Mouse (Mus musculus): ENCODE data around the gene Nek7. TPM values are rescaled to one million over a fixed set of nuclear protein-coding genes. Genes with fewer than 3 reads are reported as not detected.

The Nek7 gene
- polyA plus RNA-seq, 1 experiment = 2.6 TPM

DNA sequence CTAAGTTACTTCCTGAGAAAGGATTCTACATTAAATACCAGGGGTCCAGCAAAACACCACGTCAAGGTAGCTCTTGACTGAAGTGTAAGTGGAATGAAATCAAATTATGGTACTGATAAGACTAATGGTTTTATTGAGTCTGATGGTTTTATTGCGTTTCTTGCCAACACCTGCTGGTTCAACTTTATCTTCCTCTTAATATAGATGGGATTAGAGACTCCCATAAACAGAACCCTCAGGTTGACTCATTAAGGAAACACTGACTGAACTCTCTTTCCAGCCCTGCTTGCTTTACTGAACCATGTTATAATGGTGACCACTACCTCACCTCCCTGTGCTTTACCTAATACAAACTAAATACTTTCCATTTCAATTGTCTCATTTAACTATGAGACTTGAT is 44.3 kb downstream of the Nek7 start:
- peaks cover 2% of the 10 kb centered on the region; the same call in 1 of the 2 replicates for H3K4me1 ChIP-seq (ENCODE audit: control insufficient read depth, insufficient read depth, insufficient read length, low read length)
- WGBS = 17% methylated on average over 2 of the region's 2 CpGs
- no peaks in the 10 kb centered on the region for H3K36me3 ChIP-seq (ENCODE audit: control insufficient read depth, insufficient read depth, low read length)
- H3K4me3 ChIP-seq (ENCODE audit: low read depth, low read length) = no peak overlapping the region
- no peak for TF ChIP-seq CTCF (IDR thresholded peaks at IDR 0.05; ENCODE audit: extremely low read depth, insufficient read length, insufficient replicate concordance, low read depth, low read length)
- TF ChIP-seq POLR2A (IDR thresholded peaks at IDR 0.05; ENCODE audit: low read depth, low read length) = no peak
- no peak overlapping the region for H3K27ac ChIP-seq (ENCODE audit: insufficient read depth, low read depth, low read length)
- peaks cover 21% of the 10 kb centered on the region for H3K27me3 ChIP-seq (ENCODE audit: control insufficient read depth, insufficient read depth, low read length)

DNA sequence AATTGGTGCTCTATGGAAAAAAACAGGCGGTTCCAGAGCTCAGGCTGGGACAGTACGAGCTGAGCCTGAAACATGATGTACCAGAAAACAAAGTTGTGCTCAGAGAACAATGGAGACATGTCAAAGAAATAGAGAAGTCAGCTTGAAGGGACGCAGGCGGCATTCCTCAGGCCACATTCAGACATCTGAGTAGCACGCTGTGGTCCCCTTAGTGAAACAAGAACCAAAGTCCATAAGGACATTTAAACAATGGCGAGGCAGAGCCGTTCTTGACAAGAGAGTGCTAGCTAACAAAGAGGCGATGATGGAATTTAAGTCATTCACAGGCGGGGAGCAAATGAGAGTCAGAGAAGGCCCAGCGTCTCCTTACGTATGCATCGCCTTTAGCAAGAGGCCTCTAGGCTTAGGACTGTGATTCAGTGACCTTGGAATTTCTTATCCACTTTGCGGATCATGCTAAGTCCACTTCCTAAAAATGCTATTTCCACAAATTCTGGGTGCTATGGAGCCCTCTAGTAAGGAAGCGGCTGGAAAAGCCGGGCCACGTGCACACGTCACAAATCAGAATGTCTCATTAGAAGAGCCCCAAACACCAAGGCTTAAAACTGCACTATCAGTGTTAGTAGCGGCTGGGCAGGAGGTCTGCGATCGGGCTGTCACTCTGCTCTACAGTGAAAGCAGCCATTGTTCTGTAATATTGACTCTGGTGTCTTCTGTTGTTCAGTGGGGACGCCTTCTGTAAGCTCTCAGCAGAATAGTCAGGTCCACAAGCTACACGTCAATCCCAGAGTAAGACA is 48.2 kb downstream of the Nek7 start:
- H3K4me3 ChIP-seq (ENCODE audit: low read depth, low read length) = no peak overlapping the region
- WGBS = 68% methylated on average over 22 of the region's 22 CpGs
- TF ChIP-seq POLR2A (IDR thresholded peaks at IDR 0.05; ENCODE audit: low read depth, low read length) (no peak), CTCF (IDR thresholded peaks at IDR 0.05; ENCODE audit: extremely low read depth, insufficient read length, insufficient replicate concordance, low read depth, low read length) (no peak)
- no peaks in the 10 kb centered on the region for H3K36me3 ChIP-seq (ENCODE audit: control insufficient read depth, insufficient read depth, low read length)
- H3K27me3 ChIP-seq (ENCODE audit: control insufficient read depth, insufficient read depth, low read length) = peaks cover 18% of the 10 kb centered on the region
- no peak overlapping the region for H3K27ac ChIP-seq (ENCODE audit: insufficient read depth, low read depth, low read length)
- H3K4me1 ChIP-seq (ENCODE audit: control insufficient read depth, insufficient read depth, insufficient read length, low read length) = peaks cover 2% of the 10 kb centered on the region; the same call in 1 of the 2 replicates

DNA sequence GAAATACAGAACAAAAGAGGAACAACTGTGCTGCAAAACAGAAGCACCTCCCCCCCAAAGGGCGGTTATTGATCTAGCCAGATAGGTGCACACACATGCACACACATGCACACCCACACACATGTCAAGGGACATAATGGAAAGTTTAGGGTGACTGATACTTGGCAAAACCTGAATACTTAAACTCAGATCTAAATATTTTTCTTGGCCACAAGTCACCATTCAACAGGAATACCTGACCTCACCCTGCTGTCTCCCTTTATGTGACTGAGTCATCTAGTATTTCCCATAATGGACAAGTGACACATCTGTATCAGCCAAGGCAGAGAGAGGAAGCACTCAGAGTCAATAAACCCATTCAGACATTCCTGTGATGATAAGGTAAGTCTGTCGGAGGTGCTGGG is 48.9 kb downstream of the Nek7 start:
- Histone ChIP-seq H3K4me1 (ENCODE audit: control insufficient read depth, insufficient read depth, insufficient read length, low read length) (no peaks in the 10 kb centered on the region), H3K36me3 (ENCODE audit: control insufficient read depth, insufficient read depth, low read length) (no peaks in the 10 kb centered on the region), H3K27ac (ENCODE audit: insufficient read depth, low read depth, low read length) (no peak overlapping the region), H3K27me3 (ENCODE audit: control insufficient read depth, insufficient read depth, low read length) (peaks cover 16% of the 10 kb centered on the region), H3K4me3 (ENCODE audit: low read depth, low read length) (no peak overlapping the region)
- TF ChIP-seq CTCF (IDR thresholded peaks at IDR 0.05; ENCODE audit: extremely low read depth, insufficient read length, insufficient replicate concordance, low read depth, low read length) (no peak), POLR2A (IDR thresholded peaks at IDR 0.05; ENCODE audit: low read depth, low read length) (no peak)
- 59% methylated on average over 2 of the region's 2 CpGs for WGBS

DNA sequence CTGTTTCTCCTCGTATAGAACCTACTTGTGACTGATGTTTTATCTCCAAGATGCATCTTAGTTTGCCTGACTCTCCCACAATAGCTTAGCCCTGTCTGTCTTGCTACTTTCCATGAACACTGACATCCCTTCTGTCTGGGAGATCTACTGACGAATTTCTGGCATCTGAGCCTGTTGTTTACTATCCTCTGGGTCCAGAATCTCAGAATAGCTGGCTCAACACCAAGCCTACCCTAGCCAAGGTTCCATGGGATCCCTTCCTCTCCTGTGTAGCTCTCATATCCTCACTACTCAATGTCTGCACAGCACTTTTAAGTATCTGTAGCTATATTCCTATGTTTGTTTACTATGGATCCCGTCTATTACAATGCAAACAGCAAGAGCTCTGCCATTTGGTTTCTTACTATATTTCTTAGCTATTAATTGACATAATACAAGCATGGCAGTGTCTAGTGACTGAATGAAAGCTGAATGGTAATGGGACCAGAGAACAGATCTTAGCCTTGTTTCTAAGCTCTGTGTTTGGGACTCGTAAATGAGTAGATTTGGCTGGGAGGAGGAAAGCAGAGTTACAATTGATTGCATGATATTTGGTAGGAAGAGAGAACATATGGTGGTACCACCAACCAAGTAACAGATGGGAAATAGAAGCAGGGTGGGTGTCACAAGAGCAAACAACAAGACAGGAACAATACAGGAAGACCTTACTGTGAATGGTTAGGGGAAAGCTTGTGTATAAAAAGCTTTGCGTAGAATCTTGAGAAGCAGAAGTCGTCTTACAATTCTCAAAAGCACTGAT is 51.3 kb downstream of the Nek7 start:
- Histone ChIP-seq H3K27me3 (ENCODE audit: control insufficient read depth, insufficient read depth, low read length) (peaks cover 9% of the 10 kb centered on the region), H3K4me3 (ENCODE audit: low read depth, low read length) (no peak overlapping the region), H3K36me3 (ENCODE audit: control insufficient read depth, insufficient read depth, low read length) (no peaks in the 10 kb centered on the region), H3K27ac (ENCODE audit: insufficient read depth, low read depth, low read length) (no peak overlapping the region), H3K4me1 (ENCODE audit: control insufficient read depth, insufficient read depth, insufficient read length, low read length) (no peaks in the 10 kb centered on the region)
- no peak for TF ChIP-seq POLR2A (IDR thresholded peaks at IDR 0.05; ENCODE audit: low read depth, low read length)
- no peak for TF ChIP-seq CTCF (IDR thresholded peaks at IDR 0.05; ENCODE audit: extremely low read depth, insufficient read length, insufficient replicate concordance, low read depth, low read length)
- 78% methylated on average over 6 of the region's 6 CpGs for WGBS

DNA sequence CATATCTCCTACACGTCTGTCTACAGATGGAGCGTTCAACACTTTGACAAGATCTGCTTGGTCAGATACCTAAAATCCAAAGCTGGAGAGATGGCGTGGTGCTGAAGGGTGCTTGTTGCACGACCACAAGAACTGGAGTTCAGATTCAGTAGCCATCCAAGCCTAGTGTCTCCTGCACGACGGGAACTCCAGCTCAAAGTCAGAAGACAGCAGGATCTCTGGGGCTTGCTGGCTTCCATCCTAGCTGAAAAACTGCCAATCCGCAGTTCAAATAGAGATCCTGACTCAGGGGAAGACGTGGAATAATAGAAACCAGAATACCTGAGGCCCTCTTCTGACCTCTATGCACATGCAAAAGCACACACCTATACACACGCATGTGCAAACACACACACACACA is 52.0 kb downstream of the Nek7 start:
- TF ChIP-seq CTCF (IDR thresholded peaks at IDR 0.05; ENCODE audit: extremely low read depth, insufficient read length, insufficient replicate concordance, low read depth, low read length) (no peak), POLR2A (IDR thresholded peaks at IDR 0.05; ENCODE audit: low read depth, low read length) (no peak)
- Histone ChIP-seq H3K4me1 (ENCODE audit: control insufficient read depth, insufficient read depth, insufficient read length, low read length) (no peaks in the 10 kb centered on the region), H3K27ac (ENCODE audit: insufficient read depth, low read depth, low read length) (no peak overlapping the region), H3K27me3 (ENCODE audit: control insufficient read depth, insufficient read depth, low read length) (peaks cover 6% of the 10 kb centered on the region; the same call in 1 of the 2 replicates), H3K36me3 (ENCODE audit: control insufficient read depth, insufficient read depth, low read length) (no peaks in the 10 kb centered on the region), H3K4me3 (ENCODE audit: low read depth, low read length) (no peak overlapping the region)
- 84% methylated on average over 9 of the region's 9 CpGs for WGBS

DNA sequence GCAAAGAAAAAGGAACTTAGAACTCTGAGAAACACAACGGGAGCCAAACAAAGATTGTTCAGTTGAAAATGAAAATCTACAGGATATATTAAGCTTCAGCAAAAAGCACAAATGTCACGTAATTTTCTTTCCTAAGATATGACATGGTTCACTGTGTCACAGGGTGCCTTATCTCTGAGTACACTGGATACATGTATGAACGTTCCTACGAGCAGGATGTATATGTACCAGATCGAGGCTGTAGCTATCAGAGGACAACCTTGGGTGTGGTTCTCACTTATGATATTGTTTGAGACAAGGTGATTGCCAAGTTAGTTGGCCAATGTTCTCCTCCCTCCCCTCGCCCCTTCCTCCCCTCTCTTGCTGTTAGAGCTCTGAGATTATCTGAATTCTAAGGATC is 55.3 kb downstream of the Nek7 start:
- 49% methylated on average over 6 of the region's 6 CpGs for WGBS
- Histone ChIP-seq H3K4me3 (ENCODE audit: low read depth, low read length) (no peak overlapping the region), H3K36me3 (ENCODE audit: control insufficient read depth, insufficient read depth, low read length) (no peaks in the 10 kb centered on the region), H3K27me3 (ENCODE audit: control insufficient read depth, insufficient read depth, low read length) (no peaks in the 10 kb centered on the region), H3K4me1 (ENCODE audit: control insufficient read depth, insufficient read depth, insufficient read length, low read length) (no peaks in the 10 kb centered on the region), H3K27ac (ENCODE audit: insufficient read depth, low read depth, low read length) (no peak overlapping the region)
- TF ChIP-seq CTCF (IDR thresholded peaks at IDR 0.05; ENCODE audit: extremely low read depth, insufficient read length, insufficient replicate concordance, low read depth, low read length) (no peak), POLR2A (IDR thresholded peaks at IDR 0.05; ENCODE audit: low read depth, low read length) (no peak)

DNA sequence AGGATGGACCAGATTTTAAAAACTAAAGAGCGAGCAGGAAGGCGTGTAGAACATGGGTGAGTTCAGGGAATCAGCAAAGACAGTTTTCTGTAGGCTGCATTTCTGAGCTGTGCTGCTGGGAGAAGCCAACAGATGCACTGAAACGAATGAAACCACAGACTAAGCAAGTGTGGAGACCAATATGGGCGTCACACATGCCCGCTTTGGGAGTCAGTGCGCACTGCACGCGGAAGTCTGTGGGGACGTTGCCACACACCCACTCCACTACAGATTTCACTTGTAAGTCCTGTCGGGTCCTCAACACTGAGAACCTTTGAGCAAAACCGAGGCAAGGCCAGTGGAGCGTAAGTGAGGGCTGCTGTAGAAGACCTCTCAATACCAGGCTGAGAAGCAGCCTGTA is 59.2 kb downstream of the Nek7 start:
- no peak overlapping the region for H3K27ac ChIP-seq (ENCODE audit: insufficient read depth, low read depth, low read length)

More for the DNA sequence above, 59.2 kb downstream of the Nek7 start:
- Histone ChIP-seq H3K36me3 (ENCODE audit: control insufficient read depth, insufficient read depth, low read length) (no peaks in the 10 kb centered on the region), H3K4me1 (ENCODE audit: control insufficient read depth, insufficient read depth, insufficient read length, low read length) (no peaks in the 10 kb centered on the region), H3K27me3 (ENCODE audit: control insufficient read depth, insufficient read depth, low read length) (no peaks in the 10 kb centered on the region), H3K4me3 (ENCODE audit: low read depth, low read length) (no peak overlapping the region)
- TF ChIP-seq POLR2A (IDR thresholded peaks at IDR 0.05; ENCODE audit: low read depth, low read length) (no peak), CTCF (IDR thresholded peaks at IDR 0.05; ENCODE audit: extremely low read depth, insufficient read length, insufficient replicate concordance, low read depth, low read length) (no peak)
- 93% methylated on average over 12 of the region's 12 CpGs for WGBS

Measured in small intestine, adult 2 months (tissue).